Mouse (Mus musculus): Measurements from ENCODE around the gene Ush2a.

- TF ChIP-seq MYOD1 (IDR thresholded peaks at IDR 0.05; ENCODE audit: control insufficient read depth in 1 of 3, insufficient read length in 2 of 3, low read depth in 2 of 3) (no peak), REST (IDR thresholded peaks at IDR 0.05; ENCODE audit: insufficient read depth, insufficient read length) (no peak), SRF (IDR thresholded peaks at IDR 0.05; ENCODE audit: control insufficient read depth, insufficient read length, low read depth) (no peak), CEBPB (IDR thresholded peaks at IDR 0.05; ENCODE audit: insufficient read depth, poor library complexity, severe bottlenecking) (no peak), POLR2A (IDR thresholded peaks at IDR 0.05; ENCODE audit: insufficient read length, low read depth) (no peak), USF1 (IDR thresholded peaks at IDR 0.05; ENCODE audit: low read depth) (no peak), TCF3 (IDR thresholded peaks at IDR 0.05; ENCODE audit: insufficient read length, low read depth) (no peak), MAX (IDR thresholded peaks at IDR 0.05; ENCODE audit: low read depth) (no peak), E2F4 (IDR thresholded peaks at IDR 0.05; ENCODE audit: insufficient read depth) (no peak), MYOG (IDR thresholded peaks at IDR 0.05; ENCODE audit: control insufficient read depth in 1 of 3, insufficient read depth in 1 of 3, insufficient read length in 2 of 3, low read depth in 2 of 3) (no peak), POLR2AphosphoS2 (IDR thresholded peaks at IDR 0.05; ENCODE audit: insufficient read length, low read depth) (no peak), TCF12 (IDR thresholded peaks at IDR 0.05; ENCODE audit: insufficient read depth, poor library complexity, severe bottlenecking) (no peak)
These were observed 277.8 kb downstream of the Ush2a start for GRCm38 (mm10) chr1:188539621-188540020.

Data from myocyte (in vitro differentiated cells).